Mouse (Mus musculus): ENCODE measurements at regions not wholly inside any gene's neighbourhood (a gene's known extent, or its start where the extent isn't known, plus 50 kb on each side); places are given as distances from the start of the nearest gene placed in this dataset.

DNA sequence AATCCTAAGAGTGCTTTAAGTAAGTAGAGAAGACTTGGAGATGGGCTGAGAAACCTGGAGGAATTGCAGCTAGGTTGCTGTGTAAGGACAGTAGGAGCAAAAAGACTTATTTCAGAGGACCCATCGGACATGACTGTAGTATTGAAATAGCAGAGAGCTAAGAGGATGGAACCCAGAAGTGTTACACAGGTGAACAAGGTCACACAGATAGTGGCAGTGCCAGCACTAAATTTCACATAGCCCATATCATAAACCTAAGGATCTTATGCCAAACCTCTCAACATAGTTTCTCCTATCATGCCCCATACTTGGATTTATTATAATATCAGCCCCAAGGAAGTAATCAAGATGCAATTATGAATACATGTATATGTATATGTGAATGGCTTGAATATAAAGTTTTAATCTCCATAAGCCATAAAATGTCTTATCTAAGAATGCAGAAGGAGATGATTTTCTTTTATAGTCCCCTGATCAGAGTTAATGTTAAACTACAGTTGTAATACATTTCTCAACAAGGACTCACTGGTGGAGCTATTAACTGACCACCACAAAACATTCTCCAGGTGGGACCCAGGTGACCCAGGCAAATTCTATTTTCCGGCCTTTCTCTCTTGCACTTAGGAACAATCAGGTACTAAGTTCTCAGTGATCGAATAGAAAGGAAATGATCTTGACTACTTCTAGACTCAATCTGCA, 149.6 kb upstream of the Pitx2 start:
- WGBS, result 90% methylated on average over 3 of the region's 3 CpGs
- Histone ChIP-seq H3K36me3 (ENCODE audit: control insufficient read depth, insufficient read depth, low read length) (no peaks in the 10 kb centered on the region), H3K4me3 (ENCODE audit: insufficient read depth, low read depth, low read length) (no peak overlapping the region), H3K27me3 (ENCODE audit: control insufficient read depth, insufficient read depth, low read length) (no peaks in the 10 kb centered on the region), H3K4me1 (ENCODE audit: control insufficient read depth, insufficient read depth, low read length) (no peaks in the 10 kb centered on the region), H3K79me2 (ENCODE audit: control insufficient read depth, insufficient read depth, low read length) (no peaks in the 10 kb centered on the region), H3K9ac (ENCODE audit: low read depth, low read length) (no peak overlapping the region), H3K27ac (replicated peaks; ENCODE audit: insufficient read depth, low read depth, low read length) (no peak overlapping the region)
- DNase-seq (ENCODE audit: extremely low read depth, low read depth, low spot score), result no peak
- TF ChIP-seq POLR2A (IDR thresholded peaks at IDR 0.05; ENCODE audit: extremely low read depth, insufficient read depth, low read length) (no peak), CTCF (IDR thresholded peaks at IDR 0.05; ENCODE audit: low read depth, low read length) (no peak)

DNA sequence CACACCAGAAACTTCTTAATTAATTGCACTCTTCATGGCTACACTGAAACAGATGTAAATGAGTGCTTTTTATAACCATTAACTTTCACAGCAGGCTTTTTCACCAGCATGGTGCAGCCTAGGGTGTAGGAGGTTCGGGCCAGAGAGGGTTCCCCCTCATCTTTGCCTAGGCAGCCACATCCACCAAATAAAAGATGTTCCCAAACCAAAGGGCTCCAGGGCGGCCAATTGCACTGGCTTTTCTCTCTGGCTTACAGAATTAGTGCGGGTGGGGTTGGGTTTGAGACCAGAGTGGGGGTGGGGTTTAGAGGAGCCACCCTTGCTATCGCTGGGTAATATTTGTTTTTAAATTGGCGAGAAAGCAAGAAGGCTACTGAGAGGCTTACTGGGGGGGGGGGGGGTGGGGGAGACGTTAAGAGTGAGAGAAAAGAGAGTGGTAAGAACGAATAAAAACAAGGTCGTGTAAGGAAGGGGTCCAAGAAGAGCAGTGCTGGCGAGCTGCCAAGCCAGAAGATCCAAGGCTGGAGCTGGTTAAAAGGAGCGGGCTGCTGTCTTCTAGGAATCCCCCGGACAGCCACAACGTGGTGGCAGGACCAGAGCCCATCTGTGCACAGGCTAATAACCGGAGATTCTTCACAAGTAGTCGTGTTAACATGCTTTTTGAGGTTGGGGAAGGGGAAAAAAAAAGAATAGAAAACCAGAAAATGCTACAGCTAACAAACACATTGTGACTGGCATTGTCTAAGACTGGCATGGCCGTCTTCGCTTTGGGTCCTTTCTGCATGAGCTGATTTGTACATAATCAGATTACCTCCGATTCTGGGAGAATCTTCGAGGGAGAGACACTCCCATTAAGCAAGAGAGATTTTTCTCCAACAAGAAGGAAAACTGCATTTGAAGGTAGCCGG, 134.0 kb upstream of the Pitx2 start:
- DNase-seq (ENCODE audit: extremely low read depth, low read depth, low spot score), result no peak
- H3K27ac ChIP-seq (replicated peaks; ENCODE audit: insufficient read depth, low read depth, low read length), result no peak overlapping the region
- no peak overlapping the region for H3K9ac ChIP-seq (ENCODE audit: low read depth, low read length)
- 36% methylated on average over 18 of the region's 19 CpGs for WGBS
- H3K4me1 ChIP-seq (ENCODE audit: control insufficient read depth, insufficient read depth, low read length), result no peaks in the 10 kb centered on the region
- H3K36me3 ChIP-seq (ENCODE audit: control insufficient read depth, insufficient read depth, low read length), result no peaks in the 10 kb centered on the region
- no peak overlapping the region for H3K4me3 ChIP-seq (ENCODE audit: insufficient read depth, low read depth, low read length)
- H3K79me2 ChIP-seq (ENCODE audit: control insufficient read depth, insufficient read depth, low read length), result no peaks in the 10 kb centered on the region
- H3K27me3 ChIP-seq (ENCODE audit: control insufficient read depth, insufficient read depth, low read length), result no peaks in the 10 kb centered on the region
- TF ChIP-seq CTCF (IDR thresholded peaks at IDR 0.05; ENCODE audit: low read depth, low read length) (no peak), POLR2A (IDR thresholded peaks at IDR 0.05; ENCODE audit: extremely low read depth, insufficient read depth, low read length) (no peak)

- no peaks in the 10 kb centered on the region for H3K79me2 ChIP-seq (ENCODE audit: control insufficient read depth, insufficient read depth, low read length)
- H3K4me1 ChIP-seq (ENCODE audit: control insufficient read depth, insufficient read depth, low read length), result no peaks in the 10 kb centered on the region
- H3K27ac ChIP-seq (replicated peaks; ENCODE audit: insufficient read depth, low read depth, low read length), result no peak overlapping the region
- no peak overlapping the region for H3K4me3 ChIP-seq (ENCODE audit: insufficient read depth, low read depth, low read length)
- H3K9ac ChIP-seq (ENCODE audit: low read depth, low read length), result no peak overlapping the region
- H3K36me3 ChIP-seq (ENCODE audit: control insufficient read depth, insufficient read depth, low read length), result no peaks in the 10 kb centered on the region
- no peaks in the 10 kb centered on the region for H3K27me3 ChIP-seq (ENCODE audit: control insufficient read depth, insufficient read depth, low read length)
- 72% methylated on average over 8 of the region's 8 CpGs for WGBS
- no peak for DNase-seq (ENCODE audit: extremely low read depth, low read depth, low spot score)
- no peak for TF ChIP-seq POLR2A (IDR thresholded peaks at IDR 0.05; ENCODE audit: extremely low read depth, insufficient read depth, low read length)
- no peak for TF ChIP-seq CTCF (IDR thresholded peaks at IDR 0.05; ENCODE audit: low read depth, low read length)
Measured at GRCm38 (mm10) chr3:129069676-129070075, 130.0 kb upstream of the Pitx2 start.

DNA sequence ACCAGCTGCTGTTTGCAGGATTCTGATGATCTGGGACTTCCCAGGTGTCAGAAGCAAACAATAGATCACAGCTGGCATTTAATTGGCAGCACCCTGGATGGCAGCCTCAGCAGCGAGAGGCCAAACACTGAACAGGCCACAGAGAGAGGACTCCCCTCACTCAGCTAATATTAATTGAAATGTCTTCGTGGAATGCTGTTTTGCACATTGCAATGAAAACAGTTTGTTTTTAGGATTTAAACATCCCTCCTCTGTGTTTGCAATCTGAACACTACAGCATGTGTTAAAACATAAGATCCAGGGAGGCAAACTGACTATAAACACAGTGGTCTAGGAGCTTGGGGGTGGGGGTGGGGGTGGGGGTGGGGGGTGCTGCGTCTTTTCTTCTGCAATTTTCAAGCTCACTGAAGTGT, 129.2 kb upstream of the Pitx2 start:
- H3K9ac ChIP-seq (ENCODE audit: low read depth, low read length), result no peak overlapping the region
- no peak overlapping the region for H3K27ac ChIP-seq (replicated peaks; ENCODE audit: insufficient read depth, low read depth, low read length)
- no peaks in the 10 kb centered on the region for H3K27me3 ChIP-seq (ENCODE audit: control insufficient read depth, insufficient read depth, low read length)
- no peaks in the 10 kb centered on the region for H3K36me3 ChIP-seq (ENCODE audit: control insufficient read depth, insufficient read depth, low read length)
- no peak for DNase-seq (ENCODE audit: extremely low read depth, low read depth, low spot score)
- no peaks in the 10 kb centered on the region for H3K4me1 ChIP-seq (ENCODE audit: control insufficient read depth, insufficient read depth, low read length)
- WGBS, result 16% methylated on average over 3 of the region's 3 CpGs
- no peaks in the 10 kb centered on the region for H3K79me2 ChIP-seq (ENCODE audit: control insufficient read depth, insufficient read depth, low read length)
- no peak for TF ChIP-seq POLR2A (IDR thresholded peaks at IDR 0.05; ENCODE audit: extremely low read depth, insufficient read depth, low read length)
- no peak for TF ChIP-seq CTCF (IDR thresholded peaks at IDR 0.05; ENCODE audit: low read depth, low read length)
- H3K4me3 ChIP-seq (ENCODE audit: insufficient read depth, low read depth, low read length), result no peak overlapping the region

DNA sequence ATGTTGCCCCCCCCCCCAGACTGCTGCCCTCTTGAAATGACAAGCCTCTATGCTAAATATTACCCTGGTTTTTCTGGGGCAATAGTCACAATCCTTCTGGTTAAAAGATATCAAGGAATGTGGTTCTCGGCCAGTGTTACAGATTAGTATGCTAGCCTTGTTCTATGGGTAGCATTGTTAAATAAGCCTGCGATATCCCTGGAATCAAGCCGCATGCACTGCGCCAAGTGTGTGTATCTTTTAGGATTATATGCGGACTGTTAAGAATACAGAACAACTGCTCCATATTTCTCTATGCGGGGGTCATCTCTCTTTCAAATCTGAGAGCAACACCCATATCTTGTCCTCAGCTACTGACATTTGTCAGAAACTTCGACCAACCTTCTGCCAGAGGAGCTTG, 128.7 kb upstream of the Pitx2 start:
- no peak for DNase-seq (ENCODE audit: extremely low read depth, low read depth, low spot score)
- Histone ChIP-seq H3K9ac (ENCODE audit: low read depth, low read length) (no peak overlapping the region), H3K4me1 (ENCODE audit: control insufficient read depth, insufficient read depth, low read length) (no peaks in the 10 kb centered on the region), H3K27me3 (ENCODE audit: control insufficient read depth, insufficient read depth, low read length) (no peaks in the 10 kb centered on the region), H3K4me3 (ENCODE audit: insufficient read depth, low read depth, low read length) (no peak overlapping the region), H3K79me2 (ENCODE audit: control insufficient read depth, insufficient read depth, low read length) (no peaks in the 10 kb centered on the region), H3K36me3 (ENCODE audit: control insufficient read depth, insufficient read depth, low read length) (no peaks in the 10 kb centered on the region), H3K27ac (replicated peaks; ENCODE audit: insufficient read depth, low read depth, low read length) (no peak overlapping the region)
- TF ChIP-seq CTCF (IDR thresholded peaks at IDR 0.05; ENCODE audit: low read depth, low read length), result no peak
- no peak for TF ChIP-seq POLR2A (IDR thresholded peaks at IDR 0.05; ENCODE audit: extremely low read depth, insufficient read depth, low read length)
- 64% methylated on average over 7 of the region's 7 CpGs for WGBS

DNA sequence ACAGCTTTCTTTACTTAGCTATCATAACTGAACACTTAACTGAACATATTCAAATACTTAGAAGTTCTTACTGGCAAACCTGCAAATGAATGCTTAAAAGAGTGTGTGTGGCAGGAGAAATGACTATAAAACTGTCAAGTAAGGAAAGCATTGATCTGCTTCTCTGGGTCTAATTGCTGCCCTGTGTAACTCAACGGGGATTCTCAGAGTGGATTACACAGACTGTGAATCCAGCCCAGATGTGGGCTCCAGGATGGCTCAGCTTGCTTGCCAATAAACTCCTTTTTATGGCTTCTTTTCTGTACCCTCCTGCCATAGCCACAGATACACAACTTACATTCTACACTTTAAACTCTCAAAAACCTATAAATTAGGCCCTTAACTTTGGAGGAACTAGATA, 123.3 kb upstream of the Pitx2 start:
- Histone ChIP-seq H3K9ac (ENCODE audit: low read depth, low read length) (no peak overlapping the region), H3K4me3 (ENCODE audit: insufficient read depth, low read depth, low read length) (no peak overlapping the region), H3K79me2 (ENCODE audit: control insufficient read depth, insufficient read depth, low read length) (no peaks in the 10 kb centered on the region), H3K27ac (replicated peaks; ENCODE audit: insufficient read depth, low read depth, low read length) (no peak overlapping the region), H3K27me3 (ENCODE audit: control insufficient read depth, insufficient read depth, low read length) (no peaks in the 10 kb centered on the region), H3K36me3 (ENCODE audit: control insufficient read depth, insufficient read depth, low read length) (no peaks in the 10 kb centered on the region), H3K4me1 (ENCODE audit: control insufficient read depth, insufficient read depth, low read length) (no peaks in the 10 kb centered on the region)
- no peak for DNase-seq (ENCODE audit: extremely low read depth, low read depth, low spot score)
- TF ChIP-seq CTCF (IDR thresholded peaks at IDR 0.05; ENCODE audit: low read depth, low read length), result no peak
- no peak for TF ChIP-seq POLR2A (IDR thresholded peaks at IDR 0.05; ENCODE audit: extremely low read depth, insufficient read depth, low read length)
- 59% methylated on average over 1 of the region's 1 CpGs for WGBS
